Mouse (Mus musculus): ENCODE results near the gene Arntl.

Arntl gene

DNA sequence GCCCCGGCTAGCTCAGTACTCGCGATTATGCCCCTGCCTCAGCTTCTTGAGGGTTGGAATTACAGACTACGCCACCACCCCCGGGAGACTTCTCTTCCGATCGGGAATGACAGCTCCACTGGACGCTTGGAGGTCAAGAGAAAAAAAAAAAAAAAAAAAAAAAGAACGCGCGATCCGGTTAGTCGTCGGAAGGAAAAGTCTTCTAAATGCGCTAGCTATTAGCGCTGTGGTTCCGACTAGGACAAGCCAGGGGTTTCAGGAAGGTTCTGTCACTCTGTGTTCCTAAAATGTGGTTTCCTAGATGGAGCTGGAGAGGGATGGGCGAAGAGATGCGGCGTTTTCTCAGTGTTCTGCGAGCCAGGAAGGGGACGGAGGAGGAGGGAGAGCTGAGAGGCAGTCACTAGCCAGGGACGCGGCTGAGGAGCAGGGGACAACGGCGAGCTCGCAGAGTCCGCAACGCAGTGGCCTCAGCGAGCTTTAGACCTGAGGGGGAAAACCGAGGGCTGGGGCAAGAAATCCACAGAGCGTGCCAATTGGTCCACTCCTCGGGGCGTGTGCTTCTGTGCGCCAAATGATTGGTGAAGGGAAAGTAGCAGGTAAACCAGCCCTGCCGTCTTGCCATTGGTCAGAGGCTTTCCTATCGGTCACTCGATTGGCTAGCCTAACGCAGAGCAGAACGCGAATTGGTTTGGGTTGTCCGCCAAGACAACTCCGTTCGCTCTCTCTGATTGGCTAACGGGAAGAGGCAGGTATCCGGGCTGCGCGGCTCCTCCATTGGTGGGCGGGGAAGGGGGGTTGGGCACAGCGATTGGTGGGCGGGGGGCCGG is at the start of gene Arntl:
Gene Arntl, plus strand, starts transcription at position 822 of the 827 bp plus-strand sequence.
- peak; percentile 91 to 99 for DNase-seq

DNA sequence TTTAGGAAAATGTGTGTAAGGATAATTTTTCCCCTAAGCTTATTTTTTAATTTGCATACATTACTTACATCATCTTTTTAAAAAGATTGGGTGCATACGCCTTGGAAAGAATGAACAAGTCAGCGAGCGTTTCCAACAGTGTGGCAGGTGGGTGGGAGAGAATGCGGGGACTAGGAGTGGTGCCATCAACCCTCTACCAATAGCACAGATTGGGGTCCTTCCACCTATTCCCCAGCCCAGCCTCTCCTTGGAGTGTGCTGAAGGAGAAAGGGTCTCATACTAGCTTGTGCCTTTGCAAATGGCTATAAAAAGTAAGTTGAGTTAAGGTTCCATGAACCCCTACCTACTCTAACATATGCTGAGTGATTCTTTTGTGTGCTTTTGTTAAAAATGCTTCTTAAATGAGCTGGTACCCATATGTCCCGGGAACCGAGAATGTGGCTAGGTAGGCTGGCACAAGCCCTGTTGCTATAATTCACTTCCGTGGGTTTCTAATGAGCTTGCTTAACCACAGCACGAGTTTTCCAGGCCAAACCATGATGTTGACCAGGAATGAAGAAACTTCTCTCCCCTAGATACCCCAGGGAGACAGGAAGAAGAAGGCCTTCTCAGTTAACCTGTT is 46.1 kb upstream of the Arntl start:
- DNase-seq, result no peak

DNA sequence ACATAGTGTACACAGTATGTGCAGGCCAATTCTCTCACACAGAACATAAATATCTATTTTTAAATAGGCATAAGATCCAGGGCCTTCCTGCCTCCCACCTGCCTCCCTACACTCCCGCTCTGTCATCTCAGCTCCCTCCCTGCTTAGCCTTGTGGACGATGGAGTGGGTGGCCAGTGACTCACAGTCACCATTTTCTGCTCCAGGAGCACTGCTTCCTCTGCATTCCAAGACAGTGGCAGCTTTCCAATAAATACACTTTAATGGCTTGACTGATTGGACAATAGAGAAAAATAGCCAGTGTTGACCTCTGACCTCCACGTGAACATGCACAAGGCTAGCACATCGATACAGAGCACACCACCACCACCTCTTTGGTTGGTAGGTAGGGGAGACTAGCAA is 42.5 kb upstream of the Arntl start:
- no peak for DNase-seq

DNA sequence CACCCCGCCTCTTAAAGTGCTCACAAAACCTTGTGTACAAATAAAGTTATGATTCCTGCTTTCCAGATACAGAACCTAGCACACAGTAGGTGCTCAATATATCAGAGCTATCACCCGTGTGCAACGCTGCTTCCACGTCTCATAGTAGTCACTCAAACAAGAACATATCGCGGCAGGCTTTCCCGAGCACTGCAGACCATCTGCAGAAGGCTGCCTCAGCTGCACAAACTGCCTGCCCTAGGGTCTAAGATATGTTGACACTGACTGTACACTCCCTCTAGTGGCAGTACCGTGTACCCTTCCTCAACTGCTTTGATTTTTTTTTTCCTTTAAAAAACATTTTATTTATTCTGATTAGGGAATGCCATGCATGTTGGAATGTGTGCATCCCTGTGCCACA is 40.2 kb upstream of the Arntl start:
- peak; percentile 22 to 33 for DNase-seq

DNA sequence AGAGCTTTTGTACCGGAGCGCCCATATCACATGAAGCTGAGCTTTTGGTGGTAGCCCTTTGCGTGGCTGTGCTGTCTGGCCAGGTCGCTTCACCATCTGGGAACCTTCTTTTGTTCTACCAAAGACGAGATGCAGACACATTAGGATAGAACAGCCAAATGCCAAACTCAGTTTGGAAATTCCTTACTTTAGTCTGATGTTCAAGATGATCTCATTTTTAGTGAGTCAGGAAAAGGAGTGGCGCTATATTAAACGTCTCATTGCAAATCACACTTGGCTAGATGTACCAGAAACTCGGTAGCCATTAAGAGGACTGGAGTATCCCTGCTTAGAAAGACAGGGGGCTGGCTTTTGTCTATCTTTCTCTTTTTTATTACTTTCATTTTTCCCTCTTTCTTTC is 38.7 kb upstream of the Arntl start:
- no peak for DNase-seq

DNA sequence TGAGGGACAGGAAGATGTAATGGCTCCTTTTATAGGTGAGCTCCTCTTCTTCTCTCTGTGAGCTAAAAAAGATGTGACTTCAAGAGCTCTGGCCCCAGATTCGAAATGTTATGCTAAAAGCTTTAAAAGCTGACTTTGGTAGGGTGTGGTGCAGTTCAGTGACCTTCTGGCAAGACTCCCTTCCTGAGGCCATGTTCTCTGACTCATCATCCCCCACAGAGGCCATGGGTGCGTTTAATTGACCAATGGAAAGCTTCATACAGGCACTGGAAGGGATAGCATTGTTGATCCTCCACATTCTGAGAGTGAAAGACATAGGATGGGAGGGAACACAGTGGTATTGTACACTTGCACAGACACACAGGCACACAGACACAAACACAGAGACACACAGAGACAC is 34.8 kb upstream of the Arntl start:
- no peak for DNase-seq

DNA sequence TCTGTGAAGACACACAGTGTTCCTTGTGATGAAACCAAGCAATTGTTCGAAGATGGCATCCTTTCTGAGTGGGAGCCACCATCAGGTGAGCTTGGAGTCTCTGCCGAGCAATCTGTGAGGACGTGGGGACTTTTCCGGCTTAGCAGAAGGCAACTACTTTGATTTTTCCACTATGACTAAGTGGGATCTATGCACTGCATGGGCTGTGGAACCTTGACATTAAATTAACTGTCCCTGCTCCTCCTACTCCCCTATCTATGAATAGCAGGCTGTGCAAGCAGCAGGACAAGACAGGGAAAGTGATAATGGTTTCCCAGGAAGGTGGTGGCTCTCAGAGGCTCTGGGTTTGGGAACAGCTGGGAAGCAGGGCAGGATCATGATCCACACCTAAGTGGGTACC is 31.8 kb upstream of the Arntl start:
- DNase-seq, result no peak

DNA sequence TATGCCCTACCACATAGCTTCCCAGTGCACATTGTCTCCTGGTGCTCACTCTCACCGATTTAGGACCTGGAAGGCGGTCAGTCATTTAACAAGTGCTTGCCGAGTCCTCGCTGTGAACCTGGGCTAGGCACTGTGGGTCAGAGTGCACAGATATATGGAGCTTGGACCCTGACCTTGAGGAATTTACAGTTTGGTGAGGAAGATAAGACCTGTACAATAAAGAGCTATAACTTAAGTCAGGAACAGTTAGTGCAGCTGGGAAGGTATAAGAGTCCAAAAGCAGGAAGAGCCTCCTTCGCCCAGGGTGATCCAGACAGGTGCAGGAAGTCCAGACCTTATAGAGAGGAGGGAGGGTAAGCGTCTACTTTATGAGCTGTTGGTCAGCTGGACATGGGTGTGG is 29.2 kb upstream of the Arntl start:
- DNase-seq, result no peak

DNA sequence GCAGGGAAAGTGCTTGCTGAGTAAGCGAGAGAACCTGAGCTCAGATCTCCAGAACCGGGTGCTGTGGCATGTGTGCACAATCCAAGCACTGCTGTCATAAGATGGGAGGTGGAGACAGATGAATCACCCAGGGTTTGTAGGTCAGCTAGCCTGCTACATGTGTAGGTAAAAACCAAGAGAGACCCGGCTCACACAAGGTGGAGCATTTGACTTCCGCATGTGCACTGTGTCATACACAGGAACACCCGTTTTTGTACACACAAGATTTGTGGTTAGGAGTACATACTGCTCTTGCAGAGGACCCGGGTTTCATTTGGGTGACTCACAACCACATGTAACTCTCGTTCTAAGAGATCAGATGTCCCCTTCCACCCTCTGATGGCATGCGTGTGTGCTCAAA is 23.5 kb upstream of the Arntl start:
- DNase-seq, result no peak

DNA sequence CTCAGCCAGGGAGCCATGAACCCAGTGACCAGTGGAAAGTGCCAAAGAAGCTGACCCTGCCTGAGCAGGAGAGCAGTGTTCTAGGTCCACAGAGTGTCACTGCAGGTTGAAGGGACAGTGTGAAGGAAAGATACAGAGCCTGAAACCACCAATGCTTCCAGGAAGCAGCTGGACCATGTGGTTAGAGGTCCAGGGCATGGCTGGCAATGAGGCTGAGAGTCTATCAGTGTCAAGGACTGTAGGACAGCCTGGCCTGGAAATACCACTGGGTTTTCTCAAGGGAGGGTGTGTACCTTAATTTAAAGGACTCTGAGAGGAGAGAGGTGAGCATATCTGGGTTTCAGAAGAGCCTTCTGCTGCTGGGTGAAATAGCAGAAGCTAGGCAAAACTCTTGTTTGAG is 22.2 kb upstream of the Arntl start:
- no peak for DNase-seq

DNA sequence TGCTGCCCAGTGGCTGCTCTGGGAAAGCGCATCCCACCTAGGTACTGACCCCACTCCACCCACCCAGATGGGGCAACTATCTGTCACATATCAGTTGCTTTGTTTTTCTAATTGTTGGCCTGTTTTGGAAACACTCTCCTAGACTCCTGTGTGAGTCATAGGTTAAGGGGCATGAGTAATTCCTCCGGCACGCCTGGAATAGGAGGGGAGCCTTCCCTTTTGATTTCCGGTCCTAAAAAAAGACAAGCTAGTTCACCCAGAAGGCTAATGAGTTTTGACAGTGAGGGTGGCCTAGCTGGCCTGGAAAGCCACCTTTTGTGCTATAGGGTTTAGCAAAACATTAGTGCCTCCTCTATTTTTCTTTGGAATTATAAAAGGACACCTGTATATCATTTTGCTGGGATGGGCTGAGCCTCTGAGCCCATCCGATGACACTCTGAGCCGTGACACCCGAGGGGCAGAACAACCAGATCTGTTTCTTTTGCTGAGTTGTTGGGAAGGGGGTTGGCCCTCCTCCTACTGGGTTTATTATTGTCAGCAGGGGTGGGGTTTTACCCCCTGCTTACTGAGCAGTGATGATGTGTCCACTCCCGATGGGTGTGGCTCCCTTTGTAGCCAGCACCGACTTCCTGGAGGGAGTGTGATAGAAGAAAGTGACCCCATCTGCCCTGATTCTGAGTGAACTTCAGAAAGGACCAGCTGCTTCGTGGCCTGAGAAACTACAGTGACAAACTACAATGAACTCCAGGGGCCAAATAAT is 21.0 kb upstream of the Arntl start:
- DNase-seq, result no peak

DNA sequence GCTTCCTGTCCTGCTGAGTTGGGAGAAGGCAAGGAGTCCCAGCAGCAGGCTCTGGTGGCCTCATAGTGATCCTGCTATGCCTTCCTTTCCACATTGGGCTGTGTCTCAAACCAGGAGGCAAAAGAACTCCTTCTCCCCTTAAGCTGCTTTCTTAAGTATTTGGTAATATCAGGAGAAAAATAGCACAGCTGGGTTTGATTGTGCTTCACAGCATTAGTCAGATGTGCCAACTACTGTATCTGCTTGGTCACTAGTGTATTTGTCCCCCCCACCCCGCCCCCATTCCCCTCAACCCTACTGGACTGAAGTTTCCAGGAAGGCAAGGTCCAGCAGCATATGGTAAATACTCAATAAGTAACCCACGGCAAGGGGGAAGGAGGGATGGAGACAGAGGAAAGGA is 19.2 kb upstream of the Arntl start:
- DNase-seq, result no peak

DNA sequence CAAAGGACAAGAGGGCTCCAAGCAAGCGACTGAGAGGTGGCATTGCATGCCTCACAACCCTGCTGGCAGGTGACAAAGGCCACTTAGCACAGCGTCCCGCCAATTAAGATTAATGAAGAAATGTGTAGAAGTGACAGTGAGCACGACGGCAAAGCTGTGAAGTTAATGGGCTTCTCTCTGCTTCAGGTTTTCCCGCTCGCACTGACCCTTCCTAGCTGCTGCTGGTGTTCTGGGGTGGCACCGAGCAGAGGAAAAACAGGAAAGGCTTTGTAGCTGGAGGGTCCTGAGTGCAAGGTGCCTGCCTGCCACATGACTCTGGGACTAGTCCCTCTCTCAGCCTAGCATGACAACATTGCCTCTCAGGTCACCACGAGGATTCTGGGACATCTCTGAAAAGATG is 18.7 kb upstream of the Arntl start:
- DNase-seq, result no peak

DNA sequence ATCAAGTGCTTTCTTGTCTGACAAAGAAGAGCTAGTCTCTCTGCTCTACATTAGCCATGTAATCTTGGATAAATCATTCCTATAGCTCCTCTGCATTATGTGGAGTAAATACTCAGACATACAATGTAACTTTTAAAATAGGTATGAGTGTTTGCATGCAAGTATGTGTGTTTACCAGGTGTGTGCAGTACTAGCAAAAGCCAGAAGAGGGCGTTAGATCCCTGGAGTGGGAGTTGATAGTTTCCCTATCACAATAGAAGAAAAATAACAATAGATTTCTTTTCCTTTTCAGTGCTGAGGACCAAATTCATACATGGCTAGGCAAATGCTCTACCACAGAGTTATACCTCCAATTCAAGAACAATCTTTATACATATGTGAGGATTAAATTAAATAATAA is 15.5 kb upstream of the Arntl start:
- no peak for DNase-seq

DNA sequence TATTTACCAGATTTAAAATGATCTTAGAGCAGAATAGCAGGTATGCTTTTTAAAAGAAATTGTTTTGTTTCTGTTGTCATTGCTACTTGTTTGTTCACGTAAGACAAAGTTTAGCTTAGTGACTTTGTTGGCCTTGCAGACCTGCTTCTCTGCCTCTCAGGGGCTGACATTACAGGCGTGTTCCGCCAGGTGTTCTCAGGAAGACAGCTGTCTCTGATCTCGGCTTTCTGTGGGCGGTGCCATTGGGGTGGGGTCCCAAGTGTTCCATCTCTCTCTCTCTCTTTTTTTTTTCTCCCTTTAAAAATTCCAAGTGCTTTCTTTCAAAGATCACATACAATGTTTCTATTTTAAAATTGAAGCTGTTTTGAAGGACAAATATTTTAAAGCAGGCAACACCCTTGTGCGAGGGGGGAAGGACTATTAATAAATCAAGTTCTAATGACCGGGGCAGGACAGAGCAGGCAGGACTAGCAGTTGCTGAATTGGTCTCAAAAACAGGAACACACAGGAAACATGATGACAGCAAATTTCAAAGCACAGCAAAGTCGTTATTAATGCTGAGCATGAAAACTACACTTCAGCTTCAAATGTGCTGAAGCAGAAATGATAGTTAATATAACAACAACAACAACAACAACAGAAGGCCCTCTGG is 14.4 kb upstream of the Arntl start:
- DNase-seq, result no peak

DNA sequence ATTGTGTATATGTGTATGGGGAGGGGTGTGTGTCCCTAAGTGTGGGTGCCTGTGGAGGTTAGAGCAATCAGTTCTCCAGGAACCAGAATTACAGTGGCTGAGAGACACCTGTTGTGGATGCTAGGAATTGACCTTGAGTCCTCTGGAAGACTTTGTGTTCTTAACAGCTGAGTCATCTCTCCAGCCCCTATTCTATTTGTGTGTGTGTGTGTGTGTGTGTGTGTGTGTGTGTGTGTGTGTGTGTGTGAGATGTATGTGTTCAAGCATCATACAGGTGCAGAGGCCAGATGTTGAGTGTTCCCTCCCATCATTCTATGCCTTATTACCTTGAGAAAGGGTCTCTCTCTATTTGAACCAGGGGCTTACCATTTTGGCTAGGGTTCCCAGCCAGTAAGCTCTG is 13.4 kb upstream of the Arntl start:
- DNase-seq, result no peak

DNA sequence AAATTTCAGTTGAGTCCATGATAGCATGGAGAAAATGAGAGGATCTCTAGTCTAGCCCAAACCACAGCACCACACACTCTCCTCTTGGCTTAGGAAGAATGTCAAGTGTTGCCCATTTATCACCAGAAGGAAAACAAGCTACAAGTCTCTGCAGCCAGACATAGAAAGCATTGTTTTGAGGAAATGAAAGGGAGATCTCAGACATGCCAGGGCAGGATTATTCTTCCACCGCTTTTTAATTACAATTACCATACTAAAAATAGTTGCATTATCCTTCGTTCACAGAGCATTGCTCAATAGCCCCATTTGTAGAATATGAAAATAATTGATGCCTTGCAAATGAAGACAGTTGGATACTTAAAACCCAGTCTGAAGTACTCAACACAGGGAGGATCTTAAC is 12.0 kb upstream of the Arntl start:
- no peak for DNase-seq

DNA sequence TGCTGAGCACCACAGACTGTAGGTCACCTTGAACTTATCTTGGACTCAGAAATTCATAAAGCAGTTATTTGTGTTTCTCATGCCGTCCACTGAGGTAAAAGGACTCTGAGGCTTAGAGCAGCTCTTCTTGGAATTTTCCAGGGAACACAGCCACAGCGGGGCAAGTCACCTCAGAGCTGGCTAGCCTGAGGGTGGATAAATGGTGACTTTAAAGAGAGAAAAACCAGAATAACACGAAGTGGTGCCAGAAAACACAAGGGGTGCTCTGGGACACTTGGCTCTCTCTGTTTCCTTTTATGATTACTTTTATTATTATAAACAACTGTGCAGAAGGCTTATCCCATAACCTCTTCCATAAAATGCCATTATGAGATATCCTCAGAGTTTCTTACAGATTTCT is 11.1 kb upstream of the Arntl start:
- no peak for DNase-seq

DNA sequence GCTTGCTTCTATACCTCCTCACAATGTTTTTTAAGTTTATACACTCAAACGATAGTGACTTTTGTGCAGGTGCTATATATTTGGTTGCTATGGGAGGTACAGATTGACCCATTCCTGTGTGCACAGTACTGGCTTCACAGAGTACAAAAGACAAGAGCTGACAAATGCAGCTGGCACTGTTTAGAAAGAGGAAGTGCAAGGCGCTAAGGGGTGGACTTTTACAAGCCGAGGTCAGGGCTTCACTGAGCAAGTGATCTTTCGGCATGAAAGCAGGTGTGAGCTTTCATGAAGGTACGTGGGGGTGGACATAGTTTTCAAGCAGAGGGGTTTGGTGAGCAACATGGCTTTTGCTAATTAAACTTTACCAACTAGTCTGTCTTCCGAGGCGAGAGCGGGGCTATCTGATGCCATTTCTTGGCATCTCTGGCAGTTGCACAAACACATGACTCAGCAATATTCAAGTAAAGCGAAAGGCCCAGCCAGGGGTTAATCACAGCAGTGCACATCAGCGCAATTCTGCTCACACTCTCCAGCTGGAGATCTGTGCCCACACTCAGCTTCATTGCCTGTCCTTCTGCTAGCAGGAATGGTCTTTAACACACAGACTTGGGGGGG is 10.0 kb upstream of the Arntl start:
- DNase-seq, result no peak

DNA sequence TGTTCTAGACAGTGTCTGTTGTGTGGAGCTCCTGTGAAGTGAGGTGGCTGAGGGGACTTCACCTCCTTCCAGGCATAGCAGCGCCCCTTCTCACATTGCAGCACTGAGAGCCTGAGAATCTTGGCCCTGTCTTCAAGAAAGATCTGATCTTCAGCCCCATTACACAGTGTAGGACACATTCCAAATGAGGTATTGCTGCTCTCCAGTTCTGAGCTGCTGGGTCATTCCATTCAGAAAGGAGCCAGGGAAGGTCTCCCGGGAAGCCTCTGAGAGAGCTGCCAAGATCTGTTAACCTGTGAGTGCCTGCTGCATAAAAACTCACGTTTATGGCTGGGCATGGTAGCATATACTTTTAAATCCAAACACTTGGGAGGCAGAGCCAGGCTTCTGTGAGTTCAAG is 5.7 kb upstream of the Arntl start:
- no peak for DNase-seq

DNA sequence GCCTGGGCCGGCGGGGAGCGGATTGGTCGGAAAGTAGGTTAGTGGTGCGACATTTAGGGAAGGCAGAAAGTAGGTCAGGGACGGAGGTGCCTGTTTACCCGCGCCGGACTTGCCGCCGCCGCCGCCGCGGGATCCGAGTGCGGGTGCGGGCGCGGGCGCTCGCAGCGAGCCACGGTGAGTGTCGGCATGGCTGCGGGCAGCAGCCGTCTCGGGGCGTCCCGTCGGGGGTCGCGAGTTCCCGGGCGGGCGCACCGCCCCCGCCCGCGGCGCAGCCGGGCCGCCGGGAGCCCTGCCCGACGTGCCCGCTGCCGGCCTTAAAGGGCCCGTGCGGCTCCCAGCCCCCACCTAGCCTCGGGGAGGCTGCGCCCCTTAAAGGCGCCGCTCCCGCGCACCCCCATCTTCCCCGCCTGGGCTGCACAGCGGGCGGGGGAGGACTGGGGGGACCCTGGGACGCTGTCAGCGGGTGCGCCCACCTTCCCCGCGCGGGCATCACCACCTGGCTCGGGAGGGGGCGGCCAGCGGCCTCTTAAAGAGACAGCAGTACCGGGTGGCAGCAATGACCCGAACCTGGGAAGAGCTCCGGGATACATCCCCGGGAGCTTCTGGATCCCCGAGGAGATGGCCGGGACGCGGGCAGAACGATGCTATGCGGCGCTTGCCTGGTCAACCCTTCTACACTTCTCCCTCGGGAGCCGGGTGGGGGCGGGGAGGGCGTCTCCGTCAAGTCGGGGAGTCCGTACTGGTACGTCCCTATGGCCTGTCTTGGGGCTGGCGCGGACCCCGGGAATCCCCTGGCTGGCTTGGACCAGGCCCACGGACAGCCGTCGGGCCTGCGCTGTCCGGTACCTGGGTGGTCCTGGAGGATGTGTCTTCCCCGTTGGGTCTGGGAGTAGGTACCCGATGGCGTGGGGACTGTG is 464 bp downstream of the Arntl start:
- peak in 1 of 2 experiments; percentile 64 for DNase-seq

DNA sequence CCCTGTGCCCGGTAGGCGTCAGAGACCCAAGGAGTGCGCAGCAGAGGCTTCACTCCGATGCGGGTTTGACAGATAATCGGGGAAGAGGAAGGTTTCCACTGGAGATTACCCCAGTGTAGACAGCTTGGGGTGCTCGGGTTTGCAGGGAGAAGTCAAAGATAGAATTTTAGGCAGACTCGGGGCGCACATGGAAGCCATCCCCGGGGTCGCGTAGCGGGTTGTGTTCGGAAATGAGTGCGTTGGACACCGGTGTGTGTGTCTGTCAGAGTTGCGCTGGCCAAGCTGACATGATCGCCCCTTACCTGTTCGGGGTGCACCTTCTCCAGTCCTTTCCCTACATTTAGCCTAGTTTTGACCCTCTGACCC is 1.1 kb downstream of the Arntl start:
- no peak for DNase-seq
